Mouse (Mus musculus) kidney, adult 2 months (tissue): ENCODE measurements around the gene Med19.

Source experiments
- CTCF ChIP-seq: fragments of 200-500 bp; conservative IDR thresholded peaks from 2 replicates; pipeline ENCODE4 v1.5.1; 2011; ENCODE audit warnings: low read depth, mild to moderate bottlenecking, control low read depth, low read length, moderate library complexity, mixed read lengths; ENCODE audit not compliant: insufficient read depth, insufficient read length
- POLR2A ChIP-seq: fragments of 200-500 bp; IDR thresholded peaks from one replicate; pipeline ENCODE4 v1.6.1; 2011; ENCODE audit warnings: low read depth, low read length, control low read depth

- TF ChIP-seq POLR2A: no peak
- TF ChIP-seq CTCF: no peak
Measured at GRCm38 (mm10) chr2:84735346-84735920, 57.2 kb downstream of the Med19 start.
